Mouse (Mus musculus) cerebellum, adult 18-20 months (tissue): ENCODE measurements around the gene Nostrin.

Experiments
- DNase-seq, 2 experiments: peaks; one replicate each; pipeline ENCODE4 v3.0.0; 2021

The Nostrin gene

DNA sequence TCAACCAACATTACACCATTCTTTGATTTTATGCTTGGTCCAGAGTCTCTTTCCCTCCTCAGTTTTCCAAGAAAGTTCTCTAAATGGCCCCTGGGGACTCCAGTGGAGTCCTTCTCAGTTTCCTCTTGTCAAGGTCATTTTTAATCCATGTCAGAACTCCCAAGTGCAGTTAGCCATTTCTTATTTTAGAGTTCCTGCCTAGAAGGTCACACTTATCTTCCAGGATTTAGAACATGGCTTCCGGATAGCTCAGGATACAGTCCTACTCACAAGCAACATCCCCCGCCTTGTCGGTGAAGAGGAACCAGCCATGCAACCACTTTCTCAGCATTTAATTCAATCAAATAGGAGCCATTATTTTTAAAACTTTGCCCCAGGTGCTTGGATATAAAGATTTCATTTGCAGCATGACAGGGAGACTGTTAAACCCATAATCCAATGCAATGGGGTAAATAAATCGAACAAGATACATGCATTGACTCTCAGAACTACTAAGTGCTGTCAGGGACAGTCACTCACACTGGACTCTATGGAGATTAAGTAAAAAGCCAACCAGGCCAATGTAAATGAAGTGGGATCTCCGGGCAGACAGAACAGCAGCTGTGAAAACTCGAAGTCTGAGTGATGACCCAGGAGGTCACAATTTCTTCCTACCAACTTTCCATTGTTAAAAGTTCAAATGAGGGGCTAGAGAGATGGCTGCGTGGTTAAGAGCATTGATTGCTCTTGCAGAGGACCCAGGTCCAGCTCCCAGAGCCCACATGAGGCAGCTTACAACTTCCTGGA is 6.0 kb upstream of the Nostrin start:
- no peak for DNase-seq

GRCm38 (mm10) chr2:69132046-69132445 is 3.6 kb upstream of the Nostrin start:
- DNase-seq, result no peak

GRCm38 (mm10) chr2:69132488-69133040 is 3.0 kb upstream of the Nostrin start:
- no peak for DNase-seq

GRCm38 (mm10) chr2:69134186-69134585 is 1.4 kb upstream of the Nostrin start:
- DNase-seq, result no peak

DNA sequence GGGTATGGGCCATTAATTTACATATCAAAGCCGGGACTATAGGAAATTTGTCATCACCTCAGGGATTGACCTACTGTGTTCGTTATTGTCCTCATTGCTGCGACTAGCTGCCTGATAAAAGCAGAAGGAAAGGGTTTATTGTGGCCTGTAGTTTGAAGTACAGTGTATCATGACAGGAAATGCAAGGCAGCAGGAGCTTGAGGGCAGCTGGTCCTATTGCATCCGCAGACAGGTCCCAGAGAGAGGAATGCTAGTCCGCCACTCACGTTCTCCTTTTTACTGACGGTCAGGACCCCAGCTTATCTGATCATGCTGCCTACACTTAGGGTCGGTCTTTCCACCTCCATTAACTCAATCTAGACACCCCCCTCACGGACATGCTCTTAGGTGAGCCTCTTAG is 663 bp upstream of the Nostrin start:
- DNase-seq, result no peak

- DNase-seq, result no peak
These were observed 1.9 kb downstream of the Nostrin start for GRCm38 (mm10) chr2:69137406-69138084.

DNA sequence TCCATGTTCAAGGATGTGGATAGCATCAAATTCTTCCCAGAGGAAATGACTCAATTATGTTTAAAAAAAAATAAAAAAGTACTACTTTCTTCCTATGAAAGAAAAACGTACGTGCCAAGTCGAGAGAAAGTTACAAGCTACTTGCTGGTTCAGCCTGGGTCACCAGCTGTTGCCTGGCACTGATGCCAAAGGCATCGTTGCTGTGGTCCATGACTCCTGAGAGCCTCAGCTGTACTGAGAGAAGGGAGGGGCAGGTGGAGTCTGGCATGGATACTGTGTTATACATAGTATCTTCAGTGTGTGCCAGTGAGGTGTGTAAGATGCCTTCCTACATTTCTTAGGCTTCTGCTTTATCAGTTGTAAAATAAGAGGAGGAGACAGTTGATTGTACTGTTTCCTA is 3.2 kb downstream of the Nostrin start:
- DNase-seq, result no peak

- DNase-seq, result no peak
These were observed 4.6 kb downstream of the Nostrin start for GRCm38 (mm10) chr2:69140215-69140614.

DNA sequence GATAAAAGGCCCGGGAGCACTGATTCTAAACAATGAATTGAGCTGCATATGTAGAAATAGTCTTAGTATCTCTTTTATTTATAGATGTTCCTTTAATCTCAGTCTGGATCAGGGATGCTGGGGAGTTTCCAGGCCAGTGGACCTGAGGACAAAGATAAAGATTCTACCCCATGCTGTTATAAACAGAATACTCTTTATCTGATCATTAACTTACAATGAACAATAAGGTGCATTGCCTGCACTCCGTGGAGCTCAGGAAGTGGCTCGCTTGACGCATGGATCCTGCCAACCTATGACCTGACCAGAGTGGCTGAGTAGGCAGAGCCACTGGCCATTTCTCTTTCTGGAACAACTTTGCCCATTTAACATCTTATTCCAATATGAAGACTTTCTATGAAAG is 5.2 kb downstream of the Nostrin start:
- DNase-seq, result no peak

DNA sequence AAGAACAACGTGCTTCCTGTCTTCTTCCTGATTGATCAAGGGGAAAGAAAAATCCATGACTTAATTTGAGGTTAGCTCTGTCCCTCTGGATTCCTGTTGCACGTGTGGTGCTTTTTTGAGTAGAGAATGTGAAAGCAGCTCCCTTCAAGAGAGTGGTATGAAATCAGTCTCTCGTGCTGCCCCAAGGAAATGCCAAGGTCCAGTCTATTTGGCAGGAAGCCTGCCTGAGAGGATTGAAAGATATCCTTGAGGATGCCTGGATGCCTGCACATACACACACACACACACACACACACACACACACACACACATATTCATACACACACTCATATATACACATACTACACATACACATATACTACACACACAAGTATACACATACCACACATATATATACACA is 13.1 kb downstream of the Nostrin start:
- no peak for DNase-seq

- no peak for DNase-seq
These were observed 13.6 kb downstream of the Nostrin start for GRCm38 (mm10) chr2:69149154-69149553.

DNA sequence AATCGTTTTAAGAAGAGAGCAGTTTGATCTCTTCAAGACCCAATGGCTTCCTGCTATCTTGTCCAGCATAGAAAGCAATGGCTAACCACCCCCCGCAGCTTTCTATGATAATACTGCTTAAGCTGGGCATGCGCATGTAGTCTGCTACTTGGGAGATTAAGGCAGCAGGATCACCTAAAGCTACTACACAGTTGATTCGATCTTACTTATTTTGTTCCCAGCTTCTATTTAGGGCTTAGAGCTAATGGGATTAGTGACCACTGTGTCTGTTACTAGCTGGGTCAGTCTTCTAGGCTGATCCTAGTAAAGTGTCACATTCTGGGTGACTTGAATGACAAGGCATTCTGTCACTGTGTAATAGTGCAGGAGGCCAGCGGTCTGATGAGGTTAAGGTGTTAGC is 15.2 kb downstream of the Nostrin start:
- no peak for DNase-seq

DNA sequence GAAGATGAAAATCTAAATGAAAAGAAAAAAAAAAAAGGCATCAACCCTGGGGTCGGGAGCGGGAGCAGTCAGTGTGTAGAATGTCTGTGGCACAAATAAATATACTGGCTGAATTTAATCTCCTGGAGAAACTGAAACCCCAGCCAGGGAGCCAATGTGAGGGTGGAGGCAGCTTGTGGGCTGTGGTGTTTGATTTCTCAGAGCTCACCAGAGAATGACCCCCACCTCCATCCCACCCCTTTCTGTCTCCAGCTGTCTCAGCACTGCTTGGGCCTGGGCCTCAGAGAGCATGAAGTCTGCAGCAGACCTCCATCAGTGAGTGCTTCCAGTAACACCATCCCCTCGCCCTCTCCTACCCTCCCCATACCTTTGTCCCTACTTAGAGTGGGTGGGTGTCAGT is 20.3 kb downstream of the Nostrin start:
- DNase-seq, result no peak

DNA sequence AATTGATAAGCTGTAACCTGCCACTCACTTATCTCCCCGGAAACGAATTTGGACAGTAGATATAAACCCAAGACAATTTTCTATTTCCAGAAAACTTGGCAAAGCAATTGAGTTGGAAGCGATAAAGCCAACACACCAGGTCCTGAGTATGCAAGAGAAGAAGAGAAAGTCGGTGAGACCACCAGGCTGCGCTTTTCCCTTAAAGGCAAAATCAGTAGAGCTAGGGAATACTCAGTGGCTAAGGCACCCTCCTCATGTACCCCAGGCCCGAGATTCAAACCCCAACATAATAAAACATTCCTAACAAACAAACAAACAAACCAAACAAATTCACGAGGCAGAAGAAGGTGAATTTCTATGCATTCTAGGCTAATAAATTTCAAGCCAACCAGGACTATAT is 20.7 kb downstream of the Nostrin start:
- DNase-seq, result no peak

- DNase-seq, result no peak
These were observed 23.3 kb downstream of the Nostrin start for GRCm38 (mm10) chr2:69158907-69159306.

- DNase-seq, result no peak
These were observed 34.9 kb downstream of the Nostrin start for GRCm38 (mm10) chr2:69170395-69171077.

DNA sequence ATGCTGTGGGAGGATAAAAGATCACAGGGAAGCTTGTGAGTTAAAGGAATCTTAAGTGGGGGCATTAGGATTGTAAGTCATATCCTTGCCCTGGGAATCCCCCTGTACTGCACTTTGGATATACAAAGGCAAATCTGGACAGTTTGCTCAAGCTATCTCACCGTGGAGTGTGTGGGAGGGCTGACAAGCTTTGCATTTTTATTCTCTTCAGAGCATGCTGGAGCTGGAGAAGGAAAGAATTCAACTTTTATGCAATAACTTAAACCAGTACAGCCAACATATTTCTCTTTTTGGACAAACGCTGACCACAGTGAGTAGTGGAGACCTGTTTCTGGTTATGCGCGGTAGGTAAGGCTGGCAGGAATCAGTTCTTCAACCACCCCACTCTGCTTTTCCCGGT is 39.7 kb downstream of the Nostrin start:
- DNase-seq, result no peak

DNA sequence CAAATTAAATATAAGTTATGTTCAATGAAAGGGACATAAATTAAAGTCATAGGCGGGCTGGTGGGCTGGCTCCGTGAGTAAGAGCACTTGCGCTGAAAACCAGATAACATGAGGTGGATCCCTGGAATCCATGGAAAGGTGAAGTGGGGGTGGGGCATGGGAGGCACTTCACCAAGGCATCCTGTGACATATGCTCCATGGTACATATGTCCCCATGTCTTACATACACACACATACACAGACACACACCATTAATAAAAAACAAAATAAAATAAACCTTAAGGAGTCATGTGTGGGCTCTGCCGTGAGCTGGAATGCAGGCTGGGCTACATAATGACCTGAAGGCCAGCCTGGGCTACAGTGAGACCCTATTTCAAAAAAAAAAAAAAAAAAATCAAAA is 44.1 kb downstream of the Nostrin start:
- no peak for DNase-seq

- DNase-seq, result no peak
These were observed 52.4 kb downstream of the Nostrin start for GRCm38 (mm10) chr2:69187990-69188389.

DNA sequence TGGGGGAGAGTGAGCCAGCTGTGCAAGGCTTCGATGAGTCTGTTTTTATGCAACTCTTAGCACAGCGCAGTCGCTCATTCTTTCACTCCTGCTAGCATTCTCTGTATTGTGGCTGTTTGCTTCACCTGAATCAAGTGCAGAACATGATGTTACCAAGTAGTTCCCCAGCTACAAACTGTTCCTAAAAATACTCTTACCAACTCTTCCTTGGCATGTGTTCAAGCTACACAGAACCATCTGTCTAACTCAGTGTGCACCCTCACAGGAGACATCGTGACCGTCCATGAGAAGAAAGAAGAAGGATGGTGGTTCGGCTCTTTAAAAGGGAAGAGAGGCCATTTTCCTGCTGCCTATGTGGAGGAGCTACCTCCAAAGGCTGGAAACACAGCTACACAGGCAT is 53.1 kb downstream of the Nostrin start:
- DNase-seq, result no peak

DNA sequence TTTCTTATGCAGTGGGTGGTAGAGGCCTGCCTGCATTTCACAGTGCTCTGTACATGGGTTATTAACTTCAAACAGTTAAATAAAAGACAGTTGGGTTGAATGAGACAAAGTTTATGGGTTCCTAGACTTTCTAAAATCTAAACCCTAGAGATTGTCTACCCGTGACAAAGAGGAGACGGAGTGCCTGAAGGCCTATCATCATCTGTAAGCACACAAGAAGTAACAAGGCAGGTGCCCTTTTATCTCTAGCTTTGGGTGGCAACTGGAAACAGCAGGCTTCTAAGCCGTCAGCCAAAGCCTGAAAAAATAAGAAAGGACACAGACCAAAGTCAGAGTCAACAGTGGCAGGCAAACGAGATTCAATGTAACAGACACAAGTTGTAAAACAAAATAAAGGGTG is 53.6 kb downstream of the Nostrin start:
- no peak for DNase-seq

DNA sequence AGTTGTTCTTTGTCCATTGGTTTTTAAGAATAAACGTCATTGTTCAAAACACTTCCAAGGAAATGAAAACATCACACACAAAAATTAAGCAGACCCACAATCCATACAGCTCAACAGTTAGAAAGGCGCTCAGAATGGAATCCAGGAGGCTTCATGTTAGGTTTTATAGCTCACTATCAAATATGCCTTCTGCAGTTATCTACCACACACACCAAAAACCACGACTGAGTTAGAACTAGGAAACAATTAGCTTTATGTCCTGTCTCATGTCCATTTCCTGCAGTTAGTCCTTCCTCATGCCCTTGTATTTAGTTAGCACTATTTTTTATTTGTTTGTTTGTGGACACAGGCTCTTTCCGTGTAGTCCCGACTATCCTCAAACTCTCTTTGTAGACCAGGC is 55.5 kb downstream of the Nostrin start:
- DNase-seq, result no peak

GRCm38 (mm10) chr2:69193555-69193954 is 58.0 kb downstream of the Nostrin start:
- no peak for DNase-seq

GRCm38 (mm10) chr2:69205185-69205584 is 69.6 kb downstream of the Nostrin start:
- no peak for DNase-seq
